Mouse (Mus musculus) embryonic stem cell, embryonic (primary cell): ENCODE measurements around the gene Abcg8.

Experiments
- CTCF ChIA-PET, 4 experiments: fragments of 300-600 bp in 2 of 4; fragments of 350-600 bp in 2 of 4; sonication (Branson Sonifier 250); formaldehyde crosslinking; loops; one replicate each; lab custom pipeline; 2022; ENCODE audit warnings: inconsistent platforms in 2 of 4; lab: Charles Lee
- POLR2A ChIA-PET, 4 experiments: fragments of 300-600 bp in 2 of 4; fragments of 350-600 bp in 2 of 4; sonication (Branson Sonifier 250); formaldehyde crosslinking; loops; one replicate each; lab custom pipeline; 2022; ENCODE audit warnings: antibody characterized with exemption in 4 of 4, inconsistent platforms in 1 of 4; lab: Charles Lee

Gene Abcg8

DNA sequence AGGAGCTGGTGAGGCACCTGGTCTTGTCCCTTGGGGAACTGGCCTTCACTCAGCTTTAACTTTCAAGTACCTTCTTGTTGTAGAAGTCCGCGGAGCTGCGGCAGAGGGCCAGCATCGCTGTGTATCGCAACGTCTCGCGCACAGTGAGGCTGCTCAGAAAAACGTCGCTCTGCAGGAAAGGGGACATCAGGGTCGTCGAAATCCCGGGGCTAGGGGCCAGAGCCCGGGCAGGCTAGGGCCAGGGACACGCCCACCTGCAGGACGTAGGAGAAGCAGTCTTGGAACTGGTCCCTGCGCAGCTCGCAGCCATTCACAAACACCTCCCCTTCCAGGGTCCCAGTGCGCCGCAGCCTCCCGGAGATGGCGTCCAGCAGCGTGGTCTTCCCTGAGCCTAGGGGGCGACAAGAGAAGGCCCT is at the start of gene Abcg8:
Gene Abcg8 (plus strand): TSS at position 352 of the 416 bp plus-strand sequence.
- ChIA-PET POLR2A (interaction anchor here in 2 of 4 experiments (0.8 to 1.1 kb wide), 2 partner anchors 16 to 38 kb away, joined by 3 read pairs; no protein-coding TSS in a partner anchor), CTCF (interaction anchor here in 2 of 4 experiments (0.5 to 0.7 kb wide), 3 partner anchors 15 to 483 kb away, joined by 4 to 7 read pairs (median 4); no protein-coding TSS in a partner anchor)

- ChIA-PET CTCF (no interaction called here), POLR2A (interaction anchor here in 2 of 4 experiments (0.8 to 1.6 kb wide), 6 partner anchors 8 to 329 kb away, joined by 3 to 4 read pairs (median 3); partner anchors contain the start of genes Plekhh2 (in 1 of the 2) and Ppm1b (in 1 of the 2))
These were observed 49.2 kb upstream of the Abcg8 start for GRCm38 (mm10) chr17:84626857-84627305.

DNA sequence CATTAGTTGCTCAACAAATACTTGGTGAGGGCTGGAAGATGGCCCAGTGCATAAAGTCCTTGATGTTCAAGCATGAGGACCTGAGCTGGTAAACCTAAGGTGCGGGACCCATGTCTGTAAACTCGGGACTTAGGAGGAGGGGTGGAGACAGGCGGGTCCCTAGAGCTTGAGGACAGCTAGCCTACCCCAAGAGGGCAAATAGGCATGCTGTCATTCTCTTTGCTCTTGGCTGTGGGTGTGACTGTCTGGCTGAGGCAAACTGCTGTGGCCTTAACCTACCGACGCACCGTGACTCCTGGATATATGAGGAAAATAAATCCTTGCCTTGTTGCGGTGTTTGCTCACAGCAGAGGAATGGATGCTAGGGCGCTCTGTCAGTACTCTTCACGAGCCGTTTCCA is 48.4 kb upstream of the Abcg8 start:
- CTCF ChIA-PET, result no interaction called here
- POLR2A ChIA-PET, result interaction anchor here in 1 of 4 experiments (0.8 to 1.1 kb wide), 2 partner anchors 85 to 329 kb away, joined by 3 read pairs; partner anchors contain the start of gene Ppm1b

DNA sequence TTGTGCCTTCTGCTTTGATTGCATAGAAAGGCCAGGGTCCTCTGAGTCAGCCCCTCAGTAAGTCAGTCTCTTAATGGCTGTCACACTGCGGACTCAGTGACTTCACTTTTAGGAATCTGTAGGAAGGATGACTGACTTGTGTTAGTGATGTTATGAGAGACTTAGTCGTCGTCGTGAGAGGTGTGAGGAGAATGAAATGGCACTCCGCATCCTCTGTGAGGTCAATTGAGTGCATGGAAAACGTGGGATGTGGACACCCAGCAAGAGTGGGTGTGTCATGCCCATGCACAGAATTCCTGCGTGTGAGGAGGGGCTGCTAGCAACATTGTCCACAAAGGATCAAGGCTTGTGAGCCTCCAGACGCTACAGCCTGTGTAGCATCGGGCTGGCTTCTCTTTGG is 47.5 kb upstream of the Abcg8 start:
- POLR2A ChIA-PET, result interaction anchor here in 1 of 4 experiments (0.6 kb wide), 1 partner anchor 1214 kb away, joined by 5 read pairs; no protein-coding TSS in a partner anchor

DNA sequence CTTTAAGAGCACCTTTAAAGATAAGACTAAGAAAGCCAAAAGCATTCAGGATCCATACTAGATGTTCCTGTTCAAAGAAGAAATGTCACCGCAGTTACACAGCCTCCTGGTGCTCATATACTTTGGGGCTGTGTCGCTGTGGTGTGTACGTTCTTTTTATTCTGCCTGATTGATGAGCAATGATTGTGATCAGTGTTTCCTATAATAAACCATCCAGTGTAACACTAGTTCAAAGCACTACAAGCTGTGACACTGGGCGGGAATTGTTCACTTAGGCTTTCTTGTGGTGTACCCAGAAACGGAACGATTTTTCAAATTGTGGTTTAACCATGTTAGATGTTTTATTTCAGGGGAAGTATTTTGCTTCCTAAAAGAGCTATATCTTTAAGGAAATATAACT is 44.3 kb upstream of the Abcg8 start:
- ChIA-PET CTCF (interaction anchor here in 1 of 4 experiments (0.5 kb wide), 1 partner anchor 558 kb away, joined by 5 read pairs; no protein-coding TSS in a partner anchor), POLR2A (interaction anchor here in 1 of 4 experiments (1.2 to 2.1 kb wide), 2 partner anchors 24 to 165 kb away, joined by 3 to 7 read pairs; partner anchors contain the start of gene Thada)

More for the DNA sequence above, 47.5 kb upstream of the Abcg8 start:
- CTCF ChIA-PET, result no interaction called here

- ChIA-PET POLR2A (interaction anchor here in 1 of 4 experiments (0.5 to 2.1 kb wide), 3 partner anchors 156 to 390 kb away, joined by 3 to 7 read pairs (median 3); partner anchors contain the start of gene Thada), CTCF (no interaction called here)
These were observed 42.7 kb upstream of the Abcg8 start for GRCm38 (mm10) chr17:84633443-84633842.

GRCm38 (mm10) chr17:84636328-84636727 is 39.8 kb upstream of the Abcg8 start:
- POLR2A ChIA-PET, result interaction anchor here in 3 of 4 experiments (0.5 to 1.1 kb wide), 6 partner anchors 9 to 51 kb away, joined by 3 to 5 read pairs (median 3); no protein-coding TSS in a partner anchor
- CTCF ChIA-PET, result interaction anchor here in 1 of 4 experiments (0.7 kb wide), 1 partner anchor 556 kb away, joined by 6 read pairs; no protein-coding TSS in a partner anchor

DNA sequence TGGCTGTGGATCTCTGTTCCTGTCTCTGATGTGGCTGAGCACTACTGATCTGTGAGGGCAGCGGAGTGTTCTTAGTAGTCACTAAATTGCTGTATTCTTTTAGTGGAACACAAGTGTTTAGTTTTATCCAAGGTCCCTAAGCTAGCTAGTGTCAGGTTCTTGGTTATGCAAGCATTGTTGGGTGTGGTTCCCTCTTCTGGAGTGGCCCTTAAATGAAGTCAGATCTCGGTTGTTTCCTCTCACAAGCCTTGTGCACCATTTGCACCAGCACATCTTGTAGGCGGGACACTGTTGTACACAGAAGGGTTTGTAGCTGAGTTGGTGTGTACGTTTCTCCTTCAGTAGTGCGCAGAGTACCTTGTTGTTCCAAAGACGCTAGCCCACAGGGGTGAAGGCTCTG is 38.1 kb upstream of the Abcg8 start:
- ChIA-PET POLR2A (interaction anchor here in 2 of 4 experiments (0.6 to 1.0 kb wide), 4 partner anchors 9 to 385 kb away, joined by 3 read pairs; no protein-coding TSS in a partner anchor), CTCF (interaction anchor here in 2 of 4 experiments (0.5 to 0.6 kb wide), 2 partner anchors 46 to 552 kb away, joined by 3 read pairs; no protein-coding TSS in a partner anchor)

- ChIA-PET POLR2A (interaction anchor here in 2 of 4 experiments (0.7 to 1.2 kb wide), 5 partner anchors 971 to 985 kb away, joined by 3 to 52 read pairs (median 4); no protein-coding TSS in a partner anchor), CTCF (interaction anchor here in 2 of 4 experiments (0.6 kb wide), 3 partner anchors 73 to 772 kb away, joined by 4 read pairs; no protein-coding TSS in a partner anchor)
These were observed 36.2 kb upstream of the Abcg8 start for GRCm38 (mm10) chr17:84639796-84640378.

DNA sequence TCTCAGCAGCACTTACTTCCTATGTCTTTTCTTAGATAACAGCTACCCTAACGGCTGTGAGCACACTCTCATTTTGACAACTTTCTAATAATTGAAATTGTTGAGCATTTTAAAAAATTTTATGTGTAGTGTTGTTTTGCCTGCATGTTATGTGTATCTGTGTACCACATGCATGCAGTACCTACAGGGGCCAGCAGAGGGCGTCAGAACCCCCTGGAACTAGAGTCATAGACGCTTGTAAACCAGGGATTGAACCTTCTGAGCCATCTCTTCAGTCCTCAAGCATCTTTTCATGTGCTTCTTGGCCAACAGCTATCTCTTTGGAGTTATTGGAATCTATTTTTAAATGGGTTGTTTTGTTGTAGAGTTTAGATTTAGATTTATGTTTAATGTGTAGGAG is 34.2 kb upstream of the Abcg8 start:
- ChIA-PET CTCF (interaction anchor here in 3 of 4 experiments (0.6 to 1.8 kb wide), 4 partner anchors 10 to 966 kb away, joined by 3 to 6 read pairs (median 4); no protein-coding TSS in a partner anchor), POLR2A (interaction anchor here in 2 of 4 experiments (1.0 to 1.5 kb wide), 3 partner anchors 10 to 111 kb away, joined by 3 read pairs; no protein-coding TSS in a partner anchor)

DNA sequence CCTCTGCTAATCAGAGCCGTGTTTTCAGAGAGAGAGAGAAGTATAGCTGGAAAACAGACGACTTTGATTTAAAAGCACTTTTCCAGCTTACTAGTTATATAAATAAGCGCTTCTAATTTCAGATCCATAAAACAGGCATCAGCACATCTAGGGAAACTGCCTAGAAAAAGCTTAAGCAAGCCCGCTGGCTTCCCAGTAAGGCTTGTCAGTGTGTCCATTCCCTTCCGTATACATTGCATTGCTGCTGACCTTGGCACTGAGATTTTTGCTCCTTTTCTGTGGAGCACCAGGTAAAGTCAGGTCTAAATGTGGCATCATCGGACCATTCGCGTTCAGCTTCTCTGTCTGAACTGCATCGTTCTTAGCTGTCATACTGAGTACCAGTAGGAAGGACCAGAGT is 33.8 kb upstream of the Abcg8 start:
- ChIA-PET POLR2A (interaction anchor here in 3 of 4 experiments (0.6 to 1.5 kb wide), 7 partner anchors 10 to 797 kb away, joined by 3 to 6 read pairs (median 3); no protein-coding TSS in a partner anchor), CTCF (interaction anchor here in 3 of 4 experiments (0.6 to 1.8 kb wide), 5 partner anchors 9 to 966 kb away, joined by 3 to 8 read pairs (median 4); no protein-coding TSS in a partner anchor)

GRCm38 (mm10) chr17:84644292-84645050 is 31.6 kb upstream of the Abcg8 start:
- ChIA-PET CTCF (no interaction called here), POLR2A (interaction anchor here in 2 of 4 experiments (0.5 to 1.3 kb wide), 7 partner anchors 9 to 440 kb away, joined by 3 to 6 read pairs (median 3); no protein-coding TSS in a partner anchor)

DNA sequence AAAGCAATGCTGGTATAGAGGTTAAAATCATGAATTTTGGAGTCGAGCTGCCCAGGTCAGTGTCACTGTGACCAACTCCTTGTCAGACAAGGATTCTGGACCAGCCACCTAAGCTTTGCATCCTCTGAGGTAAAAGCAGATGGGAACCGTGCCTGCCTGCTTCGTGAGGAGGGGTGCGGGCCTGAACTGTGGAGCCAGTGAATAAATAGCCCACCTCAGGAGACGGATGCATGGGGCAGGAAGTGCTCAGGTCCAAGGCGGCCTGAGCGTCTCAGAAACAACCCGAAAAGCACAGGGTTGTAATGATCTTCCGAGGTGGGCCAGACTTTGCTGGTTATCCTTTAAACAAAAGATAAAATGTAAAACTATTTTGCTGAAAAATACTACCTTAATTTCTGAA is 31.0 kb upstream of the Abcg8 start:
- POLR2A ChIA-PET, result interaction anchor here in 2 of 4 experiments (0.5 to 1.3 kb wide), 4 partner anchors 8 to 86 kb away, joined by 3 to 4 read pairs (median 3); no protein-coding TSS in a partner anchor

GRCm38 (mm10) chr17:84645894-84646293 is 30.2 kb upstream of the Abcg8 start:
- CTCF ChIA-PET, result no interaction called here
- POLR2A ChIA-PET, result no interaction called here

More for the DNA sequence above, 31.0 kb upstream of the Abcg8 start:
- CTCF ChIA-PET, result no interaction called here

- ChIA-PET POLR2A (interaction anchor here in 1 of 4 experiments (1.0 kb wide), 1 partner anchor 8 kb away, joined by 3 read pairs; no protein-coding TSS in a partner anchor), CTCF (no interaction called here)
These were observed 29.6 kb upstream of the Abcg8 start for GRCm38 (mm10) chr17:84646477-84646876.

DNA sequence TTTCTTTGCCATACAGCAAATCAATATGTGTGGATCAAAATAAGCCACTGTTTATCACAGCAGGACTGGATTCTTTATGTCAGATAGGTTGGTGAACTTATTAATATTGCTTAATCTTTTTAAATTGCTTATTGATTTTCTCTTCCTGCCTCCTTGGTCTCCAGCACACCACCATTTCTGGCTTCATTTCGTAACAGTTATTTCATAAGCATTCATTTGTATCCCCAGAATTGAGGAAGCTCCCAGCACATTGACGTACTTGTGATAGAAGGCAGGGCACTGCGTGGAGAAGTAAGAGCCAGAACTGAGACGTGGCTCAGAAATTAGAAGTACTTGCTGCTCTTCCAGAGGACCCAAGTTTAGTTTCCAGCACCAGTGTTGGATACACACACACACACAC is 28.5 kb upstream of the Abcg8 start:
- CTCF ChIA-PET, result no interaction called here

GRCm38 (mm10) chr17:84650302-84651017 is 25.6 kb upstream of the Abcg8 start:
- POLR2A ChIA-PET, result no interaction called here
- CTCF ChIA-PET, result no interaction called here

More for the DNA sequence above, 28.5 kb upstream of the Abcg8 start:
- POLR2A ChIA-PET, result interaction anchor here in 1 of 4 experiments (0.6 kb wide), 1 partner anchor 80 kb away, joined by 3 read pairs; no protein-coding TSS in a partner anchor
